Mouse (Mus musculus): ENCODE results near the gene Vps13a.
"Not testable (repeated sequence)": the region's sequence is repeated elsewhere in the genome, so short reads cannot be mapped to it uniquely, and the experiment has no call there.

Gene Vps13a

GRCm38 (mm10) chr19:16780790-16781384 lies at the start of gene Vps13a:
Gene Vps13a, minus strand, starts transcription at chr19:16780933.
- peak; percentile 87 for DNase-seq

- DNase-seq = no peak
Observed at GRCm38 (mm10) chr19:16827657-16828056, 46.9 kb upstream of the Vps13a start.

- no peak for DNase-seq
Observed at GRCm38 (mm10) chr19:16825228-16825627, 44.5 kb upstream of the Vps13a start.

GRCm38 (mm10) chr19:16814848-16815247 lies 34.1 kb upstream of the Vps13a start:
- no peak for DNase-seq

- no peak for DNase-seq
Observed at GRCm38 (mm10) chr19:16813306-16813705, 32.6 kb upstream of the Vps13a start.

- no peak for DNase-seq
Observed at GRCm38 (mm10) chr19:16812072-16812608, 31.4 kb upstream of the Vps13a start.

DNA sequence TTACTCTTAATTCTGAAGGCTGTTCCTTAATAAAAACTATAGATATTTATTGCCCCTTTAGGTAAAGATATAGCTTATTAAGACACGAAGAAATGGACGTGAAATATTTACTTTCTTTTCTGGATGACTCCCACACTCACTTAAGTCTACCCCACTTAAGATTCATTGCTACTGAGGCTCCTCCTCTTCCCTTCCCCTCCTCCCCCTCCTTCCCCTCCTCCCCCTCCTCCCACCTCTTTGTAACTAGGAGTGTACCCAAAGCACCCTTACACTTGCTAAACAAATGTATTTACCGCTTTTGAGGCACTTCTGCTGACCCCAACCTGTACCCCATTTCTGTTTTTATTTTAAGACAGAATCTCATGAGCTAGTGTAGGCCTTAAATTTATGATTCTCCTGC lies 24.4 kb upstream of the Vps13a start:
- no peak for DNase-seq

DNA sequence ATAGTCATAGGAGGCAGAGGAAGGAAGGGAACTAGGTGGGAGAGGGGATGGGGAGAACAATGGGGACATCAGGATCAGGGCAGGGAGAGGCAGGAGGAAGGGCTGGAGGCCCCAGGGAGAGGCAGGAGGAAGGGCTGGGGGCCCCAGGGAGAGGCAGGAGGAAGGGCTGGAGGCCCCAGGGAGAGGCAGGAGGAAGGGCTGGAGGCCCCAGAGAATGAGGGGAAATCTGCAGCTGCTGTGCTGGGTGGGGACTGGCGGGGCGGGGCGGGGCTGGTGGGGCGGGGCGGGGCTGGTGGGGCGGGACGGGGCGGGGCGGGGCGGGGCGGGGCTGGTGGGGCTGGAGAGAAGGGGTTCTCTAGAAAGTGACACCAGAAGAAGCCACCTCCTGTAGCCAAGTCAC lies 23.8 kb upstream of the Vps13a start:
- DNase-seq = no peak

- peak; percentile 52 for DNase-seq
Observed at GRCm38 (mm10) chr19:16802707-16803106, 22.0 kb upstream of the Vps13a start.

DNA sequence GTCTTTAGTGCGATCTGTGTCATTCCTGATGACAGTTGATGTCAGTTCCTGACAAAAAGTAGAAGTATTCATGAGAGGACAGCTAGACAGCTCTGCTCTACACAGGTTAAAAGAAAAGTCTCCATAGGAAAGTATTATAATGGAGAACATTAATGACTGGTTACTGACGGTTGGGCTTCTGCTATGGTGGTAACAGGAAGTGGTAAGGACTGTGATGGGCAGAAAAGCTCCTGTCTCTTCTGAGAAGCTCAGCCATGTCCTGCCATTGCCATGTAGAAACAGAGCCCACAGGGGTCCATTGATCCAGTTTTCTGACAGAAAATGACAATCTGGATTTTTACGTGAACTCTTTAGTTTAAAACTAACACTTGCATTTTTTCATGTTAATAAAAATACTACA lies 21.4 kb upstream of the Vps13a start:
- no peak for DNase-seq

DNA sequence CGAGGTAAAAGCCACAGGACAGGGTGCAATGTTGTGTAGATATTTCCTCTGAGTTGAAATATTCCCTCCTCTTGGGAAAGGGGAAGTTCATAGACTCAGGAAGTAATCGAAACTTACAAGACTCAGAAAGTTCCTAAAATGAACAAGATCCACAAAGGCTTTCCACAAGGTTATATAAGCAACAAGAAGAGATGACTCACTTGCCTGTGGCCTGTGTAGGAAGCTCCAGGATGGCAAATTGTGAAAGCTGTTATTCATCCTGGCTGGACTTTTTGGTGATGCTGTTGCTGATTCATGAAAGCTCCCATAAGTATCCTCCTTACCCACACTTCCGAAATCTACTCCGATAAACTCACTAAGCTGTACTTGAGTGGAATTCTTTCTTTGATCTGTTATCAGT lies 17.2 kb upstream of the Vps13a start:
- no peak for DNase-seq

DNA sequence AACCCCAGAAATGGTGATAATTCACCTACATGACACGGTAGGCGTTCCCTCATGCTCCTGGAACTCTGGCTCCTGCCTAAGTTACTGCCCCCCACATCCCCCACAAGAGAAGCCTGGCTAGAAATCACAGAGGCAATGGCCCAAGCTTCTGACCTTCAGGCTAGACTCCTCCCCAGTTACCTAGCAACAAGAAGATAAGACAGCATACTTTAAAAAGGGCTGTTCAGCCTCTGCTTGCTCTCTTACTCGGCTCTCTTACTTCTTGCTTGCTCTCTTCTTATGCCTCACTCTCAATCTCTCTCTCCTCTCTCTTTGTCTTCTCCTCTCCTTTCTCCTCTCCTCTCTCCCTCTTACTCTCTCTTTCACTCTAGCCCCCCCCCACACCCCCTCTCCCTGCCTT lies 13.8 kb upstream of the Vps13a start:
- not testable (repeated sequence) for DNase-seq

DNA sequence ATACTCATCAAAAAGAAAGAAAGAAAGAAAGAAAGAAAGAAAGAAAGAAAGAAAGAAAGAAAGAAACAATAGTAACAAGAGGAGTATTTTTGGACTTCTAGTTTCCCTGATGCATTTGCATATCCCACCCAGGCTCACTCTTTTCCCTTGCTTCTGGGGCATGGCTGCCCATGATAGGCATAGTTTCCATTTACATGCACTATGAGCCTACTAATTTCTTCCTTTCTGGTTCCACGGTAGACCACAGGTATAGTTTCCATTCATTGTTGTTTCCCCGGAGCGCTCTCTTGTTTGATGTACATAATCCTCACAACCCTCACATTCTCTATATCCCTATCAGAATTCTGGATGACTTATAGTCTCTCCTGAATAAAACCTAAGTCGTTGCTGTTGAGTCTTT lies 9.2 kb upstream of the Vps13a start:
- no peak for DNase-seq

DNA sequence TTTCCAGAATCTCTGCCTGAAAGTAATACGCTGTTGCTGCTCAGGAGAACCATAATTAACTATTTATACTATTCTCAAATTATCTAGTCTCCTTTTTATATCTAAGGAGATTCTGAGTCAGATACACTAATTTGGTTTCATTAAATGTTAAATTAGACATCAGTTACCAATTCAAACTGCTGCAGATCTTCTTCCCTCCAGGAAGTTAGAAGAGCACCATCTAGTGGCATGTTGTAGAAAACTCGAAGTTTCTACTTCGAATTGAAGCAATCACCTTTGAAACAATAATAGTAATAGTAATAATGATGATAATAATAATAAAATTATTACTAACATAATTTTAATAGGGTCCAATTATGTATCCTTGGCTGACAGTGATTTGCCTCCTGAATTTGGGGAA lies 4.1 kb upstream of the Vps13a start:
- DNase-seq = no peak

DNA sequence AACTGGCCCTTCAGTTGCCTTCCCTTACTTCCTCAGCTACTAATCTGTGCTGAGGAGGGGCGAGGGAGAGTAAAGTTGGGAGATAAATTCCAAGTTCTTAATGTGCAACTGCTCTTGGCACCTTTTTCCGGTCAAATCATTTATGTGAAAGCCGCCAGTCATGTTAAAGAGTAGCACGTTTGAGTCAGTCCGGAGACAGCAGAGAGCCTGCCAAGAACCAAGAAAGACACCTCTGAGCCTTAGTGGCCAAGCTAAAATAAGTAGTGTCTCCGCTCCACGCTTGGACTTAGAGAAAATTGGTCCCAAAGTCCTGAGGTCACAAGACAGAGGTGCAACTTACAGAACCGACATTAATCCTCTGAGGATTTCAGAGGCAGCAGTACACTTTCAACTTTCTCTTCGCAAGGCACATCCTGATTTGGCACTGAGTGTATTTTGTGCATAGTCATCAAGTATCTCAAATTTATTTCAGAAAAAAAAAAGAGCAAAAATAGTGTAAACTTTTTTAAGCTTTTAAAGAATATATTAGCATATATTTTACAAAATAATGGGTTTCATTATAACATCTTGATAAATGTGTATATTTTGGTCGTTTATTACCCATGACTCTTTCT lies 780 bp upstream of the Vps13a start:
- no peak for DNase-seq

GRCm38 (mm10) chr19:16780251-16780783 lies 416 bp downstream of the Vps13a start:
- DNase-seq = peak; percentile 50

DNA sequence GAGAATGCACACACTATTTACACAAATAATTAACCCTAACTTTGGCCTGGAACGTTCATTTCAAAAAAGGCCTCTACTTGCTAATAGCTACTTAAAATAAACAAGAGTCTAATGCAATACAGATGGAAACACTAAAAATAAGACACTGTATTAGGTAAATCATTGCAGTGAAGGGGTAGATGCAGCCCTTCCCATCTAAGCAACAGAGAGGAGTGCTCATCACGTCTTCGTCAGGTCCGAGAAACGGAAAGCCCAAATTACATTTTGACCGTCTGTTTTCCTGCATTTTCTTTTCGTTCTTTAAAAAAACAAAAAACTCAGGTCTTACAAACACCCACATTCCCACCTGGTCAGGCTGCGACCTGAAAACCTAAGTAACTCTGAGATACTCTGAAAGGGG lies 947 bp downstream of the Vps13a start:
- no peak for DNase-seq

DNA sequence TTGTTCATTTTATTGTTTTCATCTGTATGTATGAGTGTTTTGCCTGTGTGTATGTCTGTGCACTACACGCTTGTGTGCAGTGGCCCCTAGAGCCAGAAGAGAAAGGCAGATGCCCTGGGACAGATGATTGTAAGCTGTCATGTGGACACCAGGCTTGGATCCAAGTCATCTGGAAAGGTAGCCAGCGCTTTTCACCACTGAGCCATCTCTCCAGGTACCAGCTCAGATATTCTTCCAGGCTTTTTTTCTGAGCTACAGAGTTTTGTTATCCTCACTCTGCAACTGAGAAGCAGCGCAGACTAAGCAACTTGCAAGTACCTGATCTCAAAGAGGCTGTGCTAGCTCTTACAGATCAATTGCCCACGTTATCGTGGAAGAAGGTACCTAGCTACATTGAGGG lies 1.5 kb downstream of the Vps13a start:
- no peak for DNase-seq

- no peak for DNase-seq
Observed at GRCm38 (mm10) chr19:16778578-16778977, 2.2 kb downstream of the Vps13a start.

DNA sequence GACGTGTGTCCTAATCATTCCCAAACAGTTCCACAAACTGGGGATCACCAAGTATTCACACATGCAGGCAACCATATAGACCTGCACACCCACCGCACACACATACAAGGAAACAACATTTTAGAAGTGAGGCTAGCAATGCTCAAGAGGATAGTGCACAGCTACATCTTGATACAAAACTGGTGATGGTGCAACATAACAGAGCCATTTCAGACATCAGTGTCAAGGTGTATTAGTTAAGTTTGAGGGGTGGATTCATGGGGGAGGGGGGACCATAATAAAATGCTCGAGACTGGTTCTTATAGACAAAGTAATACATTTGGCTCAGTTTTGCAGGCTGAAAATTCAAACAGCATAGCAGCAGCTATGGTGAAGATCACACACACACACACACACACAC lies 2.8 kb downstream of the Vps13a start:
- DNase-seq = no peak

DNA sequence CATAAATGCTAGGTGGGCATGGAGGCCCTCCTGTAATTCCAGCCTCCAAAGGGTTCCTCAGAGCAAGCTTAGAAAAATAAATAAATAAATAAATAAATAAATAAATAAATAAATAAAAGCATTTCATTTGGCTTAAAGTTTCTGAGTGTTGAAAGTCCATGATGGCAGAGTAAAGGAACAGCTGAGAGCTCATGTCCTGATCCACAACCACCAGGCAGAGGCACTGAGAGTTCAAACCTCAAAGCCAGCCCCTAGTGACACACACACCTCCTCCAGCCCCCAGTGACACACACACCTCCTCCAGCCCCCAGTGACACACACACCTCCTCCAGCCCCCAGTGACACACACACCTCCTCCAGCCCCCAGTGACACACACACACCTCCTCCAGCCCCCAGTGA lies 3.3 kb downstream of the Vps13a start:
- not testable (repeated sequence) for DNase-seq

- DNase-seq = no peak
Observed at GRCm38 (mm10) chr19:16773237-16774016, 7.3 kb downstream of the Vps13a start.

DNA sequence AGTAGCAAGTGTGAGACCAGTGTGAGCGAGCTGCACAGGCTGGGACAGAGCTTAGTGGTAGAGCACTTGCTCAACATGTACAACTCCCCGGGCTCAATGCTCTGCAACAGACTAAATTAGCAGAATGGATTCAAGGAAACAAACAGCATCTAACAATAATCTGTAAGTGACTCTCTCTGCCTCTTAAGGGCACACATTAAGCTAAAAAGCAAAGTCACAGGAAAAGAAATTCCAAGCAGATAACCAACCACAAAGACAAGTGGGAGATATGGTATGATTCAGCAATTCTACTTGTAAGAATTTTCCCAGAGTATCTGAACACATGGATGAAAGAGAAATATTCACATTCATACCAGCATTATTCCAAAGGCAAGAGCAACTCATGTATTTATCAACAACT lies 13.3 kb downstream of the Vps13a start:
- DNase-seq = no peak

- not testable (repeated sequence) for DNase-seq
Observed at GRCm38 (mm10) chr19:16757439-16757838, 23.3 kb downstream of the Vps13a start.
